Mouse (Mus musculus): ENCODE data around the gene Dnajc28.

Gene Dnajc28

DNA sequence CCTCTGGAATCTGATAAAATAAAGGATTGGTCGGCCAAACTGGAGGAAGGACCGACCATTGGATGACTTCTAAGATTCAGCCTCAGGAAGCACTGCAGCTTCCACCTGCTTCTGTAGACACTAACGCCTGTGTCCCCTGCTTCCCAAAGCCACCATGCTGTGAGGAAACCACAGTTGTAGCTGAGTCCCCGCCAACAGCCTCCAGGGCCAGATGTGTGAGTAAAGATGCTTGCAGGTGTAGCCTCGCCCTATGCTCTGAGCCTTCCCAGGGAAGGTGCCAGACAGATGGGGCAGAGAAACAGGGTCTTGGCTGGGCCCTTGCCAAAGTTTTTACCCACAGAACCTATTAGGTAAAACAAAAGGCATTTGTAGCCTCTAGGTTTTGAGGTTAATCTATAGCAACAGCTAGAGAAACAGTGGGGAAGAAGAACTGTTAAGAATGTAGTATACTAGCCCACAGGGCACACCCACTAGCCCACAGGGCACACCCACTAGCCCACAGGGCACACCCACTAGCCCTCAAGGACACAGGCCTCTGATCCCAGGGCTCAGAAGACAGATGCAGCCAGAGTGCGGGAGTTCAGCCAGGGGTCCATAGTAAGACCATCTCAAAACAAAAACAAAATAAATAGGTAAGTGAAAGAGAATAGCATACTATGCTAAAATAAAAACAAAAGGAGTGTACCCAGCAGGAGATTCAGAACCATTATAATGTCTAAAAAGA, 30.9 kb downstream of the Dnajc28 start:
- peak; percentile 72 for DNase-seq

DNA sequence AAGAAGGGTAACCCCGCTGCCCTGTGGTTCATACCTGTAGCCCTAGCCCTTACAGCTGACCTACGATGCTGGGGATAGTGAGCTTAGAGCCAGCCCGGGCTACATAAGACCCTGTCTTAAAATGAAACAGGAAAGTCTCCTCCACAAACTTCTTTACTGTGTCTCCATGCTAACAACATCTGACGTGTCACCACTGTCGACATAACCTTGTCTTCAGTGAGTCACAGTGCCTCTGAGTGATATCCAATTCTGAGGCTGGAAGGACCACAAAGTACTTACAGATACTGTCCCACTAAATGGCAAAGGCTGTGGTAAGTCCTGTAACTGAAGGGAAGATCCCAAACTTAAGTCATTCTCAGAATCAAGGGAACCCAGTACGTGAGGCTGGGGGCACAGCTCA, 32.6 kb downstream of the Dnajc28 start:
- DNase-seq = no peak

DNA sequence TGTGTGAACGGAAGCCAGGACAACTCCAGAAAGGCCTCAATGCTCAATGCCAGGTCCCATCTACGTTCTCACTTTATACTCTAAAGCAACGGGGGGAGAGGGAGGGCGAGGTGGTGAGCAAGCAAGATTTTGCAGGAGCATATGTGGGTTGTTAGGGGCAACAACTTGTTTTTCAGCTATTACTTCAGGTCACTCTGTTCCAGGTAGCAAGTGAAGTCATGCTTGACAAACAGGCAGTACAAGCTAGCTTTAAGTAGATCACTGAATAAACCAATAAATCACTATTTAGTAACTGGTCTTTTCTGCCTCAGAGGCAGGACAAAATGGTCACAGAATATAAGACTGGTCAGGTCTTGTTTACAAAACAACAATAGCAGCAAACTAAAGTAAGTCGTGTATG, 33.2 kb downstream of the Dnajc28 start:
- DNase-seq = no peak

DNA sequence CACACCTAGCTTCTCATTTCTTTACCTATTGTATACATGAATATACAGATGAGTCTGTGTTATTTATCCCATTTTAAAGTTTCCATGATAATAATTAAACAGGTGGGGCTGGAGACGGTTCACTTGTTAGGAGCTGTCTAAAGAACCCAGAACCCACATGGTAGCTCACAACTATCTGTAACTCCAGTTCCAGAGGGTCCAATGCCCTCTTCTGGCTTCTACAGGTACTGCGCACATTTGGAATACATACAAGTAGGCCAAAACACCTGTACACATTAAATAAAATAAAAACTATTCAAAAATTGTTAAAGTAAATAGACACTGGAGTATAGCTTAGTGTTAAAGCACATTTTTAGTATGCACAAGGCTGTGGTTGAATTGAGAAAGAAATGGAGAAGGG, 36.5 kb downstream of the Dnajc28 start:
- DNase-seq = peak; percentile 70

DNA sequence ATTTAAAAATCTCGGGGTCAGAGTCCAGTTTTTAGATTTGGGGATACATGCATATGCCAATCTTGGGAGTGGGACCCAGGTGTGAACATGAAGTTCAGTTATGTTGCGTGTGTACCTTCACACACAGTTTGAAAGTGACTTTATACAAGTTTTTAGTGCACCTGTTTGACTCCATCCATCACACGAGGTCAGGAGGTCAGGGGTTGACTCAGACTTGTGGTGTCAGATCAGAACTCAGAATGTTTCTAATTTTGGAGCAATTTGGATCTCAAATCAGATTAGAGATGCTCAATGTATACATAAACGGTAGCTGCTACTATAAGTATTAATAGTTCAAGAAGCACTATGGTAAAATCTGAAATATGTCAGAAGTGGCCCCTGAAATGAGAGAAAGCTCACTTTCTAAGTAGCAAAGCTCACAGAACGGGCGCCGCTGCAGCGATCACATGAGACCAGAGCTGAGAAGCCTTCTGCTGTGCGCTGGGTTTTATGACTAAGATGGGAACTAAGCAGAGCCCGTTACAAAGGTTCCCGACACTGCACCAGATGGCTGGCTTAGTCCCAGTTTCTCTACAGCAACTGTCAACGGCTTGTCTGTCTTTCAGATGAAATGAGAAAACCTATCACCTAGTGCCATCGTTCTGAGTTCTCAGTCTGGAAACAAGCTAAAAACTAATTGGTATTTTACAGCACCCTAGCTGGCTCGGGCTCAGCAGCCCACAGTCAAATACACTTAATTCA, 39.7 kb downstream of the Dnajc28 start:
- DNase-seq = no peak

DNA sequence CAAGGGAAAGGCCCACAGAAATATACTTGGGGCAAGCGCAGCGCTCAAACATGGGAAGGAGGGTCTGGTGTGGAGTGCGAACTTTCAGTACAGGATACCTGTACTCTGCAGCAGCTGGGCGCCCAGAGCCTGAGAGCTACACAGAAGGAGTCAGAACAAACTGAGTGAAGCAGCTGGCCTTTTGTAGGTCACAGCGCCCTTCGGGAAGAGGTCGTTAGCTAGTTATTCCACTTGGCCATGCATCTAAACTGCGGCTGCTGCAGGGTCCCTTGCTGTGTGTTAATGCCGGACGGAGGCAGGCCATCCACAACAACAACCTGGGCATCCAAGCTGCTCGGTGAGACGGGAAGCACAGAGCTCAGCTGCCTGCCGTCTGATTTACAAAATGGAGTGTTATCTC, 43.7 kb downstream of the Dnajc28 start:
- no peak for DNase-seq

DNA sequence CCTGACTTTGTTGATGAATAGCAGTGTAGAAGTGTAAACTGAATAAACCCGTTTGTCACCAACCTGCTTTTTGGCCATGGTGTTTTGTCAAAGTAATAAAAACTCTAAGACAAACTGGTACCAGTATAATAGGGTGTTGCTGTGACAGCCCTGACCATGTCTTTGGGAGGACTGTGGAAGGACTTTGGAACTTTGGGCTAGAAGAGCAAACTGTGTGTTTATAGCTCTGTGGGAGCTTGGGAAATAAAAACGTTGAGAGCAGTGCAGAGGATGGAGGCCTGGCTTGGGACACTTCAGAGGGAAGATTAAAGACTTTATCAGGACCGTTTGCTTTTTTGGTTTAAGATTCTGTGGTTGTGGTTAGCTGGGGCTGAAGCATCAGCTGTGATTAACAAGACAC, 47.7 kb downstream of the Dnajc28 start:
- no peak for DNase-seq

DNA sequence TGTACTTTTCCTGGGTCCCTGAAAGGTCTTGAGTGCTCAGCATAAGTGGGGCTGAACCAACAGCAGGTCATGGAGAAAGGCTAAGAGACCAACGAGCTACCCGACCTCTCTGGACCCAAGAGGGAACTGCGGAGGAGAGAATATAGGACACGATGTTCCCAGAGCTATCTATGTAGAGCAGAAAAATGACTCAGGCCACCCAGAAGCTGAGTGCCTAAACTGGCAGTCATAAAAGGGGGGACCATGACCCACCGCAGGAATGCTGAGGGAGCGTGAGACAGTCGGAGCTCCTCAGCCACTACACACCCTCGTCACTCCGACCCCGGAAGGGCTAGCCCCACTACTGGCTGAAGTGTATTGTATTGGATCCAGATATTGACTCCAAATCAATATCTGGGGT, 49.9 kb downstream of the Dnajc28 start:
- no peak for DNase-seq

DNA sequence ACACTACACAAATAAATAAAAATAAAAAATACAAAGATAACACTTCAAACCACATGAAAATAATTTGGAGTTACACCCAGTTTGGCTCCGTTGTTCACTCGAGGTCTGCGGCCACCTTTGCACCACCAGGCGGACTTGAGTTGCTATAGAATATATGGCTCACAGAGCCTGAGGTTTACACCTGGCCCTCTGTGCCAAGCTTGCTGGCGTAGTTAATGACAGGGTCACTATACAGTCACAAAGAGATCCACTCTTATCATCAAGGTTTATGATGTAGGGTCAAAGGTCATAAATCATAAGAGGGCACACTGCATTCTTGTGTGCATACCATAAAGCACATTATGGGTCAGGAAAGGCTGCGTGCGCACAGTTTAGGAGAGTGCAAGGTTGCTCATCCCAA, 52.8 kb downstream of the Dnajc28 start:
- no peak for DNase-seq

DNA sequence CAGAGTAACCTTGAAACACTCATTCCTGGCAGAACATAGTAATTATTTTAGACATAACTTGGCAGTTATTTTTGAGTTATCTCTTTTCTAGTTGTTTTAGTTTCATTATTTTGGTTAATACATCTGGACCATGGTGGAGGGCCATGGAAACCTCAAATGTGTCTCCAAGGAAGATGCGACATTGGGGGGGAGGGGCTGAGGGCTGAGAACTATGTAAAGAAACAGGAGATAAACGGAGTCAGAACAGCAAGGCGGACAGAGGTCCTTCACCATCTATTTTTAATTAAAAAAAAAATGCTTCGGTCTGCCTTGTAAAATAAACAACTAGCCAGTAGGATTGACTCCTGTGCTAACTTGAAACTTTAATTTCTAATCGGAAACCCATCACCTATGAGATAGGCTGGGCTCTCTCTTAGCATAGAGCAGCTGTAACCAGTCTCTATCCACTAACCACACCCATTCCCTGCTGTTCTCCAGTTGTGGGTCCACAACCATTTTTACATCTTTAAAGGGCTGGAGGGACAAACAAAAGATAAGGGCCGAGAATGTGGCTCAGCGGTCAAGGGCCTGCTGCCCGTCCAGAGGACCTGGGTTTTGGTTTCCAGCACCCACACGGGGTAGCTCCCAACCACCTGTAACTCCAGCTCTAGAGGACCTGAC, 53.4 kb downstream of the Dnajc28 start:
- no peak for DNase-seq

DNA sequence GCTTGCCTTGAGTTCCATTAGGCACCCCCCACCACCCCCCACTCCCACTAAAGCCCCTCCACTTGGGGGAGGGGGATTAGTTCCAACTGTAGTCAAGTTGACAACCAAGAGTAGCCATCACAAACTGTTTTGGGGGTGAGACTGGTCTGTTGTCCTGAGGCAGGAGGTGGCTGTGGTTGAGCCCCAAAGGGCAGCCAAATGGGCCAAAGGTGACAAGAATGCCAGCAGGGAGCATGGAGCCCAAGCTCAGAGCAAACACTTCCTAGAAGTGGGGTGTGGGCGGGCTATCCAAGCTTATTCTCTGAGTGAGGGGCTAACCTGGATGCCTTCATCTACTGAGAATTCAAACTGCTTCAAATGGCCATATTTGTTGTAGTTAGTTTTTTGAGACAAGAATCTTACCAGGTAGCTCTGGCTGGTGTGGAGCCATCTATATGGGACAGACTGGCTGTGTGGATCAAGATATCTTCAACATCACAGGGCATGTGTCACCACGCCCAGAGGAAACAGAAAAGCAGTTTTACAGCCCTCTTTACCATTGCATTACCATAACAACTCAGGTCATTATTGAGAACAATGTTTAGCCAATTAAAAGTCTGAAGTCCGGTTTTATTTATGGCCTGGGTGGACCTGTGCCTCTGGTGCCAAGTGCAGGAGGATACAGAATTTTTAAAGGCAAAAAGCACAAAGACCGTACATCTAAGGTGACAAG, 54.1 kb downstream of the Dnajc28 start:
- no peak for DNase-seq
